Mouse (Mus musculus): ENCODE measurements around the gene Igsf23. TPM values are rescaled to one million over a fixed set of nuclear protein-coding genes. Genes with fewer than 3 reads are reported as not detected.

Gene Igsf23
- polyA plus RNA-seq, 2 experiments, result 0.11 to 0.15 TPM

DNA sequence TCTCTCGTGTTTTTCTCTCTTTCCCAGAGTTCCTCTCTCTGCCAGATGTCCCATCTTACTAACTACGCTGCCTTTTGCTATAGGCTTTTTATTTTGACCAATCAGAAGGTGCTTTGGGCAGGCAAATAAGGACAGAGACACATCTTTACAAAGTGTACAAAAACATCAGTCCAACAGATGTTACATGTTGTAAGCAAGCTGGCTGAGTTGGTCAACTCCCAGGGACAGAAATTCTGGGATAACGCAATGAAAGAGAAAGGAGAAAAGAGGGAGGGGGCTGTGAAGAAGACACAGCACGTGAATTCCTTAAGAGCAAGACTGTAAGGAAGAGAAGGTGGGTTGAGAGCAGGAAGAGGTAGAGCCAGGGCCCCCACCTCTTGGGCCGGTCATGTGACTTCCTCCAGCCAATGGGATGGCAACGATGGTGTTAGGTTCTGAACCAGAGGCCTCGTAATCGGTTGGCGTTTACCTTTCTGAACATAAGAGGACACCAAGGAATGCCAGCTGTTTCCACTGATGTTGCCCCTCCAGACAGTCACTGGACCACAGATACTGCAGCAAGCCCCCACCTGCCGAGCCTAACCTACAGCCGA, 13.2 kb downstream of the Igsf23 start:
- Histone ChIP-seq H3K27me3 (ENCODE audit: control insufficient read depth, insufficient read depth, low read length) (no peaks in the 10 kb centered on the region), H3K4me1 (replicated peaks; ENCODE audit: control insufficient read depth in 2 of 2, insufficient read depth in 2 of 2, low read length in 1 of 2) (peaks cover 0 to 17% of the 10 kb centered on the region in 2 experiments; a peak in 2 of 4 replicates), H3K9ac (replicated peaks) (no peak overlapping the region), H3K27ac (no peak overlapping the region), H3K4me2 (ENCODE audit: low read depth) (no peak overlapping the region), H3K9me3 (ENCODE audit: control insufficient read depth, low read length) (no peaks in the 10 kb centered on the region), H3K36me3 (replicated peaks; ENCODE audit: control insufficient read depth, insufficient read depth, low read depth) (no peaks in the 10 kb centered on the region), H3K4me3 (ENCODE audit: insufficient read depth in 1 of 2, low read depth in 2 of 2, low read length in 2 of 2) (no peak overlapping the region)
- no peak for TF ChIP-seq EP300 (IDR thresholded peaks at IDR 0.05; ENCODE audit: low read depth)
- TF ChIP-seq CTCF (IDR thresholded peaks at IDR 0.05; ENCODE audit: low read depth), result no peak
- DNase-seq (ENCODE audit: low read depth in 3 of 3, low spot score in 3 of 3), result no peak
- WGBS (ENCODE audit: insufficient replicate concordance), result 67% methylated on average over 11 of the region's 11 CpGs
- ATAC-seq (ENCODE audit: insufficient read depth), result no peak

DNA sequence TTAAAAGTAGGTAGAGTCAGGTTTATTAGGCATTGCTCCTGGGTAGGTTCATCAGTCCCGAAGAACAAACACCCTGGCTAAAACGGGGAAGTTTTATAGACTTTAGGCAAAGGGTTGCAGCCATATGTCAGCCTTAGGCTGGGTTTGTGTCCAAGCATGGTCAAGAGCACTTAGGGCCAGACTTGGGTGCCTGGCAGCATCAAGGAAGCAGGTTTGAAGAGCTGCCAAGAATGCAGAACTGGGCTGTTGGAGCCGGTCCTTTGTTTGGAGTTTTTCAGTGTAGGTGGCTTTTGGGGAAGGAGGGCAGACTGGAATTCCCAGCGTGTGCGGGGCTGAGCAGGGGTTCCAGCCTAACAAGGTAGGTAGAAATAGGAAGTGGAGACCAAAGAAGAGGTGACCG, 14.6 kb downstream of the Igsf23 start:
- peak overlapping the region; percentile 19 for H3K4me2 ChIP-seq (ENCODE audit: low read depth)

DNA sequence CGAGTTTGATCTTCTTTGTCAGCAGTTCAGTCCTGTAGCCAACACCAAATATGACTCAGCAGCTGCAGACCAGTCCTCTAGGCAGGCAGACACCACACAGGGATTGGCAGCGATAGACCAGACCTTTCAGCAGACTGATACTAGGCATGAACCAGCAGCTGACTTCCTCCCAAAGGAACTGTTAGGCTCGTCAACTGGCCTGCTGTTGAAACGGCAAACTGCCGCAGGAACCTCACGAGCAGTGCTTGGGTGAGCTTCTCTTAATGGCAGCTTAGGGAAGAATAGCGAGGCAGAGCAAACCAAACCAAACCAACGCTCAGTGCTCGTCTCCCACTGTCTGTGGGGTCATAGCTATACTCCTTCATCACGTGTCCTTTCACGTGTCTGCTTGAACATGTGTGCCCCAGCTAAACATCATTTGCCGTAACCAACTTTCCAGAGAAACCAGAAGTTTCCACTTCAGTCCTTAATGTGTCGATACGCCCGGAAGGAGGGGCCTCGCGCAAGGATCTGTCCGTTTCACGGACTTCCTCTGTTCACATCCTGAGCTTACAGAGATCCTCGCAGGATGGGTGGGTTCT, 15.3 kb downstream of the Igsf23 start:
- H3K36me3 ChIP-seq (replicated peaks; ENCODE audit: control insufficient read depth, insufficient read depth, low read depth), result no peaks in the 10 kb centered on the region
- peak overlapping the region; percentile 19 for H3K4me2 ChIP-seq (ENCODE audit: low read depth)
- DNase-seq (ENCODE audit: low read depth in 3 of 3, low spot score in 3 of 3) (no peak), ATAC-seq (ENCODE audit: insufficient read depth) (peak; percentile 40; the same call in 1 of the 2 replicates)
- peaks cover 0 to 17% of the 10 kb centered on the region in 2 experiments; a peak in 2 of 4 replicates for H3K4me1 ChIP-seq (replicated peaks; ENCODE audit: control insufficient read depth in 2 of 2, insufficient read depth in 2 of 2, low read length in 1 of 2)
- no peak for TF ChIP-seq CTCF (IDR thresholded peaks at IDR 0.05; ENCODE audit: low read depth)
- TF ChIP-seq EP300 (IDR thresholded peaks at IDR 0.05; ENCODE audit: low read depth), result no peak
- no peaks in the 10 kb centered on the region for H3K9me3 ChIP-seq (ENCODE audit: control insufficient read depth, low read length)
- H3K27ac ChIP-seq, result no peak overlapping the region
- no peak overlapping the region for H3K9ac ChIP-seq (replicated peaks)
- WGBS (ENCODE audit: insufficient replicate concordance), result 10% methylated on average over 20 of the region's 20 CpGs
- H3K27me3 ChIP-seq (ENCODE audit: control insufficient read depth, insufficient read depth, low read length), result peaks cover 3% of the 10 kb centered on the region; the same call in 1 of the 2 replicates
- H3K4me3 ChIP-seq (ENCODE audit: insufficient read depth in 1 of 2, low read depth in 2 of 2, low read length in 2 of 2), result peak overlapping the region in 1 of 2 experiments; percentile 36; a peak in 2 of 4 replicates

More for the DNA sequence above, 14.6 kb downstream of the Igsf23 start:
- Histone ChIP-seq H3K4me1 (replicated peaks; ENCODE audit: control insufficient read depth in 2 of 2, insufficient read depth in 2 of 2, low read length in 1 of 2) (peaks cover 0 to 19% of the 10 kb centered on the region in 2 experiments; a peak in 2 of 4 replicates), H3K4me3 (ENCODE audit: insufficient read depth in 1 of 2, low read depth in 2 of 2, low read length in 2 of 2) (no peak overlapping the region), H3K9ac (replicated peaks) (no peak overlapping the region), H3K36me3 (replicated peaks; ENCODE audit: control insufficient read depth, insufficient read depth, low read depth) (no peaks in the 10 kb centered on the region), H3K27ac (no peak overlapping the region), H3K9me3 (ENCODE audit: control insufficient read depth, low read length) (no peaks in the 10 kb centered on the region), H3K27me3 (ENCODE audit: control insufficient read depth, insufficient read depth, low read length) (peaks cover 3% of the 10 kb centered on the region; the same call in 1 of the 2 replicates)
- ATAC-seq (ENCODE audit: insufficient read depth) (no peak), DNase-seq (ENCODE audit: low read depth in 3 of 3, low spot score in 3 of 3) (no peak)
- TF ChIP-seq EP300 (IDR thresholded peaks at IDR 0.05; ENCODE audit: low read depth) (no peak), CTCF (IDR thresholded peaks at IDR 0.05; ENCODE audit: low read depth) (no peak)
- 55% methylated on average over 6 of the region's 6 CpGs for WGBS (ENCODE audit: insufficient replicate concordance)

DNA sequence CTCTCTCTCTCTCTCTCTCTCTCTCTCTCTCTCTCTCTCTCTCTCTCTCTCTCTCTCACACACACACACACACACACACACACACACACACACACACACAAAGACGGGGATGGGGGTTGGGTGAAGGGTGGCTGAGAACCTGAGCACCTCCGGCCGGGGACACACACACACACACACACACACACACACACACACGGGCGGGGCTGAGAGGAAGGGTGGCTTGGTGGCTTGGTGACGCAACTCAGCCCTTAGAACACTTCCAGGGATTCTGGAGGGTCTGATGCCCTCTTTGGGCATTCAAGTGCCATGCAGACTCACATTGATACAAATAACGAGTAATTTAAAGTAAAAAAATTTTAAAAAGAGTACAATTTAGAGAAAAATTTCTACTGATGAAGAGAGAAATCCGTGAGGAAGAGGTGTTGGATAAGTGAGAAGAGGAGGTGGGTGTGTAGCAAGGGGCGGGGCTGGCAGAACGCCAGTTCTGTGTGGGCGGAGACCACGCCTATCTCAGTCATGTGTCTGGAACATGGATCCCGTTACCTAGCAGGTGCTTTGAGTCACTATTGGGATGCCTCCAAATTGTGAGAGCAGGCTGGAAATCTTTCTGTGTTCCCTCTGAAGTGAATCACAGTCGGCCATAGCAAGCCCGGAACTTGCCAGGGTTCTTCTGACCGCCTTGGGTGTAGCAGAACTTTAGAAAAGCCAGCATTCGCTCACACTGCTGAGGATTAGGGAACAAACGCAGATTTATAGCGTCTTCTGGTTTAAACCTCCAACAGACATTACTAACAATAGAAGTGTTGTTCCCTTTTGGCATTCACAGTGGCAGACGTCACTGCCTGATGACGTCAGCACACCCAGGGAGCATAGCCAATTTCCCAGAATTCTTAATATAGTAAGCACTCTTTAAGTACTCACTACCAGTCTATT, 17.4 kb downstream of the Igsf23 start:
- TF ChIP-seq EP300 (IDR thresholded peaks at IDR 0.05; ENCODE audit: low read depth) (no peak), CTCF (IDR thresholded peaks at IDR 0.05; ENCODE audit: low read depth) (no peak)
- peaks cover 0 to 11% of the 10 kb centered on the region in 2 experiments; a peak in 2 of 4 replicates for H3K4me1 ChIP-seq (replicated peaks; ENCODE audit: control insufficient read depth in 2 of 2, insufficient read depth in 2 of 2, low read length in 1 of 2)
- ATAC-seq (ENCODE audit: insufficient read depth), result peak; percentile 62; the same call in 1 of the 2 replicates
- WGBS (ENCODE audit: insufficient replicate concordance), result 8% methylated on average over 21 of the region's 21 CpGs
- no peak overlapping the region for H3K9ac ChIP-seq (replicated peaks)
- H3K4me2 ChIP-seq (ENCODE audit: low read depth), result peak overlapping the region; percentile 49
- no peaks in the 10 kb centered on the region for H3K36me3 ChIP-seq (replicated peaks; ENCODE audit: control insufficient read depth, insufficient read depth, low read depth)
- H3K27me3 ChIP-seq (ENCODE audit: control insufficient read depth, insufficient read depth, low read length), result peaks cover 3% of the 10 kb centered on the region; the same call in 1 of the 2 replicates
- DNase-seq (ENCODE audit: low read depth in 3 of 3, low spot score in 3 of 3), result no peak
- H3K4me3 ChIP-seq (ENCODE audit: insufficient read depth in 1 of 2, low read depth in 2 of 2, low read length in 2 of 2), result no peak overlapping the region
- H3K9me3 ChIP-seq (ENCODE audit: control insufficient read depth, low read length), result no peaks in the 10 kb centered on the region
- no peak overlapping the region for H3K27ac ChIP-seq

All from liver, embryonic 14.5 days (tissue).